Mouse (Mus musculus) CH12.LX (cell line): ENCODE measurements at regions not wholly inside any gene's neighbourhood (a gene's known extent, or its start where the extent isn't known, plus 50 kb on each side); places are given as distances from the start of the nearest gene placed in this dataset.

Experiments used
- CTCF ChIP-seq, 2 experiments: IDR thresholded peaks in 1 of 2; conservative IDR thresholded peaks in 1 of 2; 2 replicates each; pipeline ENCODE4 v1.5.1; 2011 to 2012; ENCODE audit warnings: low read depth in 2 of 2, low read length in 2 of 2, improper control_type of control experiment in 1 of 2, inconsistent platforms in 1 of 2, mild to moderate bottlenecking in 1 of 2, moderate library complexity in 1 of 2
- EP300 ChIP-seq: IDR thresholded peaks from 2 replicates; pipeline ENCODE4 v1.6.1; 2011; ENCODE audit warnings: low read length, improper control_type of control experiment
- JUND ChIP-seq: conservative IDR thresholded peaks from 2 replicates; pipeline ENCODE4 v1.6.1; 2011; ENCODE audit warnings: low read depth, low read length, improper control_type of control experiment
- KAT2A ChIP-seq: IDR thresholded peaks from 2 replicates; pipeline ENCODE4 v1.6.1; 2012; ENCODE audit warnings: low read length, improper control_type of control experiment, inconsistent platforms; ENCODE audit not compliant: insufficient replicate concordance
- MXI1 ChIP-seq: IDR thresholded peaks from 2 replicates; pipeline ENCODE4 v1.6.1; 2011; ENCODE audit warnings: mild to moderate bottlenecking, low read depth, low read length, improper control_type of control experiment
- NELFE ChIP-seq: IDR thresholded peaks from 2 replicates; pipeline ENCODE4 v1.6.1; 2011; ENCODE audit warnings: low read depth, low read length, improper control_type of control experiment
- POLR2A ChIP-seq: IDR thresholded peaks from 2 replicates; pipeline ENCODE4 v1.6.1; 2011; ENCODE audit warnings: low read depth, mild to moderate bottlenecking, improper control_type of control experiment, low read length
- SIN3A ChIP-seq: IDR thresholded peaks from 2 replicates; pipeline ENCODE4 v1.6.1; 2012; ENCODE audit warnings: low read length, improper control_type of control experiment, inconsistent platforms
- SMC3 ChIP-seq: IDR thresholded peaks from 2 replicates; pipeline ENCODE4 v1.6.1; 2011; ENCODE audit warnings: low read depth, low read length, improper control_type of control experiment
- TCF12 ChIP-seq: IDR thresholded peaks from 2 replicates; pipeline ENCODE4 v1.6.1; 2014; ENCODE audit warnings: low read depth, mild to moderate bottlenecking, inconsistent platforms, low read length, improper control_type of control experiment
- ZC3H11A ChIP-seq: IDR thresholded peaks from 2 replicates; pipeline ENCODE4 v1.6.1; 2012; ENCODE audit warnings: low read depth, mild to moderate bottlenecking, inconsistent platforms, low read length, improper control_type of control experiment
- ZNF384 ChIP-seq: IDR thresholded peaks from 2 replicates; pipeline ENCODE4 v1.6.1; 2012; ENCODE audit warnings: low read depth, low read length, improper control_type of control experiment, inconsistent platforms

GRCm38 (mm10) chr4:9035350-9035749 lies 796.5 kb upstream of the Car8 start:
- TF ChIP-seq CTCF (conservative IDR thresholded peaks at IDR 0.05 in 1 of 2, IDR thresholded peaks at IDR 0.05 in 1 of 2; ENCODE audit: low read depth in 2 of 2, low read length in 2 of 2) (no peak), EP300 (no peak), MXI1 (no peak), SIN3A (no peak), ZC3H11A (no peak), POLR2A (no peak), NELFE (no peak), JUND (no peak), ZNF384 (no peak), TCF12 (no peak), KAT2A (no peak), SMC3 (no peak)
